Mouse (Mus musculus) limb, embryonic 12.5 days (tissue): ENCODE measurements around the gene Wdr26. TPM values are rescaled to one million over a fixed set of nuclear protein-coding genes. Genes with fewer than 3 reads are reported as not detected.
A peak's percentile ranks its signal among the peaks of the same experiment; 100 is the strongest.

Experiments used
- ATAC-seq: fragments of 200-750 bp; cut with Nextera tagmentation; 2 replicates; pipeline ENCODE4 v1.8.0; 2017; ENCODE audit warnings: low read depth, moderate TSS enrichment; ENCODE audit not compliant: insufficient number of reproducible peaks, insufficient read depth, low FRiP score, low TSS enrichment
- H3K27ac ChIP-seq: fragments of 300-500 bp; sonication (generic); 2 replicates; pipeline ENCODE4 v1.5.1; 2016; ENCODE audit warnings: mild to moderate bottlenecking, moderate library complexity
- H3K27me3 ChIP-seq: fragments of 300-500 bp; sonication (generic); 2 replicates; pipeline ENCODE4 v1.6.1; 2016; ENCODE audit warnings: mild to moderate bottlenecking, moderate library complexity
- H3K36me3 ChIP-seq: fragments of 300-500 bp; sonication (generic); 2 replicates; pipeline ENCODE4 v1.6.1; 2016; ENCODE audit warnings: mild to moderate bottlenecking, moderate library complexity
- H3K4me1 ChIP-seq: fragments of 300-500 bp; sonication (generic); replicated peaks from 2 replicates; pipeline ENCODE4 v1.6.1; 2016
- H3K4me2 ChIP-seq: fragments of 300-500 bp; sonication (generic); 2 replicates; pipeline ENCODE4 v1.6.1; 2016; ENCODE audit warnings: mild to moderate bottlenecking, moderate library complexity
- H3K4me3 ChIP-seq: fragments of 300-500 bp; sonication (generic); replicated peaks from 2 replicates; pipeline ENCODE4 v1.5.1; 2016; ENCODE audit warnings: mild to moderate bottlenecking
- H3K9ac ChIP-seq: fragments of 300-500 bp; sonication (generic); replicated peaks from 2 replicates; pipeline ENCODE4 v1.6.1; 2016; ENCODE audit warnings: mild to moderate bottlenecking, moderate library complexity
- H3K9me3 ChIP-seq: fragments of 300-500 bp; sonication (generic); 2 replicates; pipeline ENCODE4 v1.6.1; 2016; ENCODE audit warnings: mild to moderate bottlenecking, moderate library complexity
- WGBS: fragments of 180-500 bp; shearing (Covaris S2); methylation state at CpG from one replicate; pipeline ENCODE4 v1.1.7; 2016; 5-methylcytosine and 5-hydroxymethylcytosine counted together
- polyA plus RNA-seq: library from polyadenylated mRNA; unstranded; fragments of >200 nt; fragmentation: Nextera tagmentation; extraction: Ambion mirVana; gene quantifications from 2 replicates; pipeline ENCODE4 v1.2.1, GENCODE M21; 2016

Gene Wdr26
- polyA plus RNA-seq, 1 experiment from 2014 or later = 39.2 TPM

GRCm38 (mm10) chr1:181151541-181151940 is 60.3 kb downstream of the Wdr26 start:
- Histone ChIP-seq H3K4me2 (peak overlapping the region; percentile 71), H3K9ac (peak overlapping the region; percentile 93), H3K9me3 (no peaks in the 10 kb centered on the region), H3K27ac (no peak overlapping the region), H3K27me3 (no peaks in the 10 kb centered on the region), H3K4me1 (peaks cover 11% of the 10 kb centered on the region), H3K36me3 (peaks cover 31% of the 10 kb centered on the region), H3K4me3 (peak overlapping the region; percentile 89)
- no peak for ATAC-seq
- WGBS = 36% methylated on average over 5 of the region's 5 CpGs

- H3K4me2 ChIP-seq = peak overlapping the region; percentile 71
- H3K4me1 ChIP-seq = peaks cover 12% of the 10 kb centered on the region
- H3K9ac ChIP-seq = peak overlapping the region; percentile 93
- under 1% methylated on average over 51 of the region's 59 CpGs for WGBS
- H3K36me3 ChIP-seq = peaks cover 25% of the 10 kb centered on the region
- no peaks in the 10 kb centered on the region for H3K9me3 ChIP-seq
- H3K27ac ChIP-seq = peak overlapping the region; percentile 91
- H3K4me3 ChIP-seq = peak overlapping the region; percentile 89
- no peaks in the 10 kb centered on the region for H3K27me3 ChIP-seq
- ATAC-seq = peak; percentile 88
Measured at GRCm38 (mm10) chr1:181150827-181151534, 60.8 kb downstream of the Wdr26 start.

- H3K36me3 ChIP-seq = peaks cover 20% of the 10 kb centered on the region
- H3K4me1 ChIP-seq = peaks cover 16% of the 10 kb centered on the region
- ATAC-seq = no peak
- H3K27me3 ChIP-seq = no peaks in the 10 kb centered on the region
- H3K9ac ChIP-seq = no peak overlapping the region
- peak overlapping the region; percentile 89 for H3K4me3 ChIP-seq
- no peak overlapping the region for H3K27ac ChIP-seq
- WGBS = 71% methylated on average over 3 of the region's 3 CpGs
- no peaks in the 10 kb centered on the region for H3K9me3 ChIP-seq
- H3K4me2 ChIP-seq = no peak overlapping the region
Measured at GRCm38 (mm10) chr1:181150431-181150826, 61.4 kb downstream of the Wdr26 start.

GRCm38 (mm10) chr1:181149373-181150017 is 62.3 kb downstream of the Wdr26 start:
- ATAC-seq = no peak
- 67% methylated on average over 3 of the region's 3 CpGs for WGBS

GRCm38 (mm10) chr1:181148540-181148939 is 63.3 kb downstream of the Wdr26 start:
- no peak overlapping the region for H3K4me3 ChIP-seq
- ATAC-seq = no peak
- WGBS = 61% methylated on average over 5 of the region's 5 CpGs

More at GRCm38 (mm10) chr1:181149373-181150017, 62.3 kb downstream of the Wdr26 start:
- Histone ChIP-seq H3K36me3 (peaks cover 11% of the 10 kb centered on the region), H3K4me2 (no peak overlapping the region), H3K4me1 (peaks cover 23% of the 10 kb centered on the region), H3K9me3 (no peaks in the 10 kb centered on the region), H3K4me3 (no peak overlapping the region), H3K27me3 (no peaks in the 10 kb centered on the region), H3K27ac (no peak overlapping the region), H3K9ac (no peak overlapping the region)

GRCm38 (mm10) chr1:181146187-181146586 is 65.6 kb downstream of the Wdr26 start:
- WGBS = 84% methylated on average over 2 of the region's 2 CpGs
- H3K4me3 ChIP-seq = no peak overlapping the region

More at GRCm38 (mm10) chr1:181148540-181148939, 63.3 kb downstream of the Wdr26 start:
- no peaks in the 10 kb centered on the region for H3K9me3 ChIP-seq
- H3K27ac ChIP-seq = no peak overlapping the region
- peaks cover 23% of the 10 kb centered on the region for H3K4me1 ChIP-seq
- no peak overlapping the region for H3K4me2 ChIP-seq
- no peaks in the 10 kb centered on the region for H3K27me3 ChIP-seq
- no peak overlapping the region for H3K9ac ChIP-seq
- H3K36me3 ChIP-seq = peaks cover 3% of the 10 kb centered on the region; the same call in 1 of the 2 replicates

GRCm38 (mm10) chr1:181144966-181145365 is 66.8 kb downstream of the Wdr26 start:
- H3K36me3 ChIP-seq = peaks cover 23% of the 10 kb centered on the region
- H3K9me3 ChIP-seq = no peaks in the 10 kb centered on the region
- H3K27ac ChIP-seq = peak overlapping the region; percentile 92
- H3K27me3 ChIP-seq = no peaks in the 10 kb centered on the region
- peak overlapping the region; percentile 72 for H3K4me2 ChIP-seq
- 8% methylated on average over 12 of the region's 12 CpGs for WGBS
- H3K9ac ChIP-seq = peak overlapping the region; percentile 72
- no peak for ATAC-seq
- H3K4me1 ChIP-seq = peaks cover 21% of the 10 kb centered on the region
- H3K4me3 ChIP-seq = peak overlapping the region; percentile 80

More at GRCm38 (mm10) chr1:181146187-181146586, 65.6 kb downstream of the Wdr26 start:
- H3K9ac ChIP-seq = no peak overlapping the region
- ATAC-seq = no peak
- H3K4me1 ChIP-seq = peaks cover 21% of the 10 kb centered on the region
- no peaks in the 10 kb centered on the region for H3K27me3 ChIP-seq
- peaks cover 10% of the 10 kb centered on the region; the same call in 1 of the 2 replicates for H3K36me3 ChIP-seq
- H3K27ac ChIP-seq = no peak overlapping the region
- no peaks in the 10 kb centered on the region for H3K9me3 ChIP-seq
- H3K4me2 ChIP-seq = peak overlapping the region; percentile 72; the same call in 1 of the 2 replicates

GRCm38 (mm10) chr1:181143950-181144836 is 67.6 kb downstream of the Wdr26 start, which contains the start of the genes Nvl and Cnih4:
Gene Nvl (minus strand): TSS chr1:181144204.
Gene Cnih4 (plus strand): TSS chr1:181144693.
- Histone ChIP-seq H3K27ac (peak within 1 kb of the TSS; percentile 92), H3K4me2 (peak within 1 kb of the TSS; percentile 72), H3K4me3 (peak within 1 kb of the TSS; percentile 80), H3K9ac (peak within 1 kb of the TSS; percentile 72), H3K4me1 (peaks cover 21% of the 10 kb centered on the region), H3K9me3 (no peaks in the 10 kb centered on the region), H3K27me3 (no peaks in the 10 kb centered on the region), H3K36me3 (peaks cover 30% of the 10 kb centered on the region)
- under 1% methylated on average over 52 of the region's 52 CpGs for WGBS
- ATAC-seq = peak; percentile 100

- WGBS = under 1% methylated on average over 12 of the region's 12 CpGs
- H3K27ac ChIP-seq = peak overlapping the region; percentile 92
- ATAC-seq = peak; percentile 33
- H3K4me3 ChIP-seq = peak overlapping the region; percentile 80
- H3K4me1 ChIP-seq = peaks cover 21% of the 10 kb centered on the region
- H3K27me3 ChIP-seq = no peaks in the 10 kb centered on the region
- H3K9ac ChIP-seq = peak overlapping the region; percentile 72
- H3K9me3 ChIP-seq = no peaks in the 10 kb centered on the region
- H3K36me3 ChIP-seq = peaks cover 35% of the 10 kb centered on the region
- peak overlapping the region; percentile 72 for H3K4me2 ChIP-seq
Measured at GRCm38 (mm10) chr1:181143609-181143949, 68.2 kb downstream of the Wdr26 start.

- 91% methylated on average over 7 of the region's 7 CpGs for whole genome bisulfite sequencing
- no peaks in the 10 kb centered on the region for H3K27me3 ChIP-seq
- H3K4me1 ChIP-seq = peaks cover 9% of the 10 kb centered on the region
Measured at GRCm38 (mm10) chr1:181138730-181139129, 73.1 kb downstream of the Wdr26 start.

More at GRCm38 (mm10) chr1:181138730-181139129, 73.1 kb downstream of the Wdr26 start:
- H3K9ac ChIP-seq = no peak overlapping the region
- no peak overlapping the region for H3K27ac ChIP-seq
- no peaks in the 10 kb centered on the region for H3K9me3 ChIP-seq
- H3K4me2 ChIP-seq = no peak overlapping the region
- ATAC-seq = no peak
- H3K4me3 ChIP-seq = no peak overlapping the region
- H3K36me3 ChIP-seq = peaks cover 77% of the 10 kb centered on the region
